Mouse (Mus musculus) skeletal muscle tissue, adult 2 months (tissue): ENCODE data around the gene Clec4f.
"Not testable (repeated sequence)": the region's sequence is repeated elsewhere in the genome, so short reads cannot be mapped to it uniquely, and the experiment has no call there.

Experiments used
- DNase-seq: peaks from one replicate; pipeline ENCODE4 v3.0.0-alpha.2; 2012; ENCODE audit warnings: low read depth, low spot score

Gene Clec4f

DNA sequence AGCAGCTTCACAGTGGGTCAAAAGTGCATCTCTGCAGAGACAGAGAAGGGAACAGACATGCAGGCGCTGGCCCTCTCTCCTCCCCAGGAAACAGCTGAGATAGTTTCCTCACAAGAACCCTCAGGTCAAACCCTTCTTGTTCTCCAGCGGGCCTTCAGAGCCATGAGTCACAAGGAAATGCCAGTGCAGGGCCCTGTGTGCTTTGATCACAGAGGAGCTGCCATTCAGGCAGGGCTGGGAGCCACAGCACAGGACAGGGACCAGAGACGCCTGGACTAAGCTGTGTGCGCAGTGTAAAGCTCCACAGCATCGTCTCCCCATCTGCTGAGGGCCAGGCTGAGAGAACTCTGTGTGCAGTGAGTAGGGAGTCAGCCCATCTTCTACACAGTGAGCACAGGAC lies 21.9 kb downstream of the Clec4f start:
- not testable (repeated sequence) for DNase-seq

GRCm38 (mm10) chr6:83631815-83632214 lies 24.2 kb downstream of the Clec4f start:
- no peak for DNase-seq

GRCm38 (mm10) chr6:83626781-83627180 lies 29.2 kb downstream of the Clec4f start:
- DNase-seq, result no peak

DNA sequence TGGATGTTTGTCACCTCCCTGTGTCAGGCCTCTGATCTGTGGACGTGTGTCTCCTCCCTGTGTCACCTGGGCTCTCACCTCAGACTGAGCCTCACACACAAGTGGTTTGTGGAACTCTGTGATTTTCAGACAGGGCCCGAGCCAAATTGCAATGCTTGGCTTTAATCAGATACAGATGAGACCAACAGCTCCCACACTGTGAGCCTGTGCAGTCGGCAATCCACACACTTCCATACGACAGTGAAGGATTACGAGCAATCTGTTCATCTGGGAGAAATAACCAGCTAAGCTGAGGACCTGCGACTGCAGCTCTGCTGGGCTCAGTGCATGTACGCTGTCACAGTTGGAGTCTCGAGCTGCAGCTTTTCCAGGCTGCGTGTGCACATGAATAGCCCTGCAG lies 36.0 kb downstream of the Clec4f start:
- DNase-seq, result no peak

- DNase-seq, result no peak
Observed at GRCm38 (mm10) chr6:83617581-83618335, 38.2 kb downstream of the Clec4f start.

- peak; percentile 68 for DNase-seq
Observed at GRCm38 (mm10) chr6:83616512-83616911, 39.5 kb downstream of the Clec4f start.

DNA sequence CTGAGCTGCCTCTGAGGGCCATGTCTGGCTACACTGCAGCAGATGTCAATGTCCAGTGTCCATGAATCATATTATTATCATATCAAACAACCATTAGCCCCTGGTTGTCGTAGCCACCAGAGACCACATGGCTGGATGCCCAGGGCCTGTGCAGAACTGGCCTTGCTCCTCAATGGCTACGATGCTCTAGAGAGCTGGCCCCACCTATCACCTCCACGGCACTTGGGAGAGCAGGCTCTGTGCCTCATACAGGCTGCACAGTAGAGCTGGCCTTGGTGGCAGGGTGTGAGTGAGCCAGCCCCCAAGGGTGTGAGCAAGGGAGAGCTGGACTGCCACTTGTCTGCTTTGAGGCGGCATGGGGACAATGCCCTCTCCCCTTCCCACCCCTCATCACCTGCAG lies 41.5 kb downstream of the Clec4f start:
- DNase-seq, result no peak

DNA sequence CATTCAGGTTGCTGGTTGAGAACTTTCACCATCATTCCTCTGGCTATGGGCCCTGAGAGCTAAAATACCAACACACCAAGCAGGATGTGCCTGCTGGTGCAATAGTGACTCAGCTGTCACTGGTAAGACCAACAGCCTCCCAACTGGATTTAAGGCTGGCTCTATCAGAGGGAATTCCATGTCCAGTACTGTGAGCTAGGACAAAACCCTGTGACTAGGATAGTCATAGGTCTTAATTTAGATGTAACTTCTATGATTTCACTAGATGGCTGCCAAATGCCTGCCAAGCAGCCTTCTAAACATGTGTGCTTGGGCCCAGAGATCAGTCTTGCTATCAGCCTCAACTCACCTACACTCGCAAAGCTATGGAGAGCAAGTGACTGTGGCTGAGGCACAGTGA lies 43.0 kb downstream of the Clec4f start:
- DNase-seq, result peak; percentile 83

DNA sequence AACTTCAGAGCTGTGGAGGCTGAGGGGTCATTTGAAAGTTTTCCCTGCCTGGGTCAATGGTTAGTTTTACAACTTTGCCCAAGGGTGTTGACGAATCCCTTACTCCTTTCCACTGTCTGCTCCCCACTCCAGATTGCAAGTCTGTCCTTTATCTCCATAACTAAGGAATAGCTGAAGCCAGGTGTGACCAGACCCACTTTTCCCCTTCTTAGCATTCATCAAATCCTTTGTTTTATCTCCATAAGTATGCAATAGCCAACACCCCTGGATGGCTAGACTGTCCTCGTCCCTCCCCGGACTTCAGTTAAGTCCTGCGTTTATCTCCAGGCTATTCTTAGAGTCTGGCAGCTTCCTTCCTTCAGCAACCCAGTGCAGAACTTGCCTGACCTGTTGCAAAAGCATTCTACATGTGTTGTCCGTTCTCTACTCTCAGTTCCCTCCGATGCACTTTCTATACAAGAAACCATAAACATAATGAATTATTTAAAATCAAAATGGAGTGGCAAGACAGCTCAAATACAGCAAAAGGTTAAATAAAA lies 56.3 kb downstream of the Clec4f start:
- DNase-seq, result peak; percentile 58

GRCm38 (mm10) chr6:83599060-83599550 lies 56.9 kb downstream of the Clec4f start:
- DNase-seq, result no peak

DNA sequence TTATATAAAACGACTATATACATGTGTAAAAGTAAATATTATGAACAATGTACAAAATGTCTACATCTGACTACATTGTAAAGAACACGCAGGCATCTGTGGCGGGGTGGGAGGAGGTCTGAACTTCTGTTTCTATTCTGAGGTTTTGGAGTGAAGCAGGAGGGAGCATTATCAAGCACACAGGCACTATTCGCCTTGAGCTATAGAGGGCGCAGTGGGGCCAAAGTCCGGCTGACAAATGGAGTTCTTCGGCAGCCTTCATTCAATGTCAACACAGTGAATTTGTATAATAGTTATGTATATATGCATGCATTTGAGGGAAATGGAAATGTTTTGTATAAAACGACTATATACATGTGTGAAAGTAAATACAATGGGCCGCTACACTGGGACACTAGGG lies 57.3 kb downstream of the Clec4f start:
- DNase-seq, result peak; percentile 70

DNA sequence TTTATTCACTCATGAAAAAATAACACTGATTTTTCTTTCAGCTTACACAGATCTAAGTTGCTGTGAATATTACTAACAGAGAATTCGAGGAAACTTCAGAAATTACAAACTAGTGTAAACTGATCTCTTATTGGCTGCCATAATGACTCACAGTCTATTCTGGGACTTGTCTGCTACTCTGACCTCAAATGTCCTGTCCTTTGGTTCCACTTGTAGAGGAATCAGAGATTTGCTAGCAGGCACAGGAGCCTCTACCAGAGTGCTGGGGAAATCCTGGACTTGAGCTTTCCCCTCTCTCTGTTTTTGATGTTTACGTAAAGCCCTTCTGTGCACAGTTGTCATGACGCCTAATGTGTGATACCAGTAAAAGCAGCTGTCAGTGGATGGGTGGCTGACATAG lies 58.0 kb downstream of the Clec4f start:
- DNase-seq, result peak; percentile 79

- DNase-seq, result no peak
Observed at GRCm38 (mm10) chr6:83595035-83595434, 61.0 kb downstream of the Clec4f start.
